Mouse (Mus musculus): ENCODE results near the gene Nr2f6. TPM values are rescaled to one million over a fixed set of nuclear protein-coding genes. Genes with fewer than 3 reads are reported as not detected.

Gene Nr2f6
- polyA plus RNA-seq, 1 experiment from 2014 or later, result 28.6 TPM

DNA sequence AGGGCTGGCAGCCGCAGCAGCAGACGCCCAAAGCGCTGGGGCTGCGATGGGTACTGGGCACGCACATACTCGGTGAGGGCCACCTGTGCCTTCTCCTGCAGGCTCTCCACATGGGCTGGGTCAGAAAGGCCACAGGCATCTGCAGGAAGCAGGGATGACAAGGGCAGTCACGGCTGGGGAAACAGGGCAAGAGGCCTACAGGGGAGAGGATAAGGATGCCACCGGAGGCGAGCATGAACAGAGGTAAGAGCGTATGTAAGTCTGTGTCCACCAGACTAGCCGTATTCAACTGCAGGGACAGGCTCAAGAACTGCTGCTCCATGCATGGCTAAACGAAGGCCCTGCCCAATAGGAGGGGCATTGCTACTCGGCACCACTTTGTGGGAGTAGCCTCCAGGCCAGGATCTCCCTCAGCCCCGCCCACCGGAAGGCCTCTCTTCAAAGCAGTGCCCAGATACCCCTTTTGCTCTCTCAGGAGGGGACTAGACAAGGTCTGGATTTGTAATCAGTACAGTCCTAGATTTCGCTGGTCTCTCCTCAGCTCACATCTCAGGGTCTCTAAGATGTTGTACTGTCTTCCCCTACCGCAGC, 7.0 kb downstream of the Nr2f6 start:
- 79% methylated on average over 17 of the region's 17 CpGs for WGBS
- H3K9ac ChIP-seq (replicated peaks), result no peak overlapping the region
- H3K4me2 ChIP-seq, result peak overlapping the region; percentile 77

DNA sequence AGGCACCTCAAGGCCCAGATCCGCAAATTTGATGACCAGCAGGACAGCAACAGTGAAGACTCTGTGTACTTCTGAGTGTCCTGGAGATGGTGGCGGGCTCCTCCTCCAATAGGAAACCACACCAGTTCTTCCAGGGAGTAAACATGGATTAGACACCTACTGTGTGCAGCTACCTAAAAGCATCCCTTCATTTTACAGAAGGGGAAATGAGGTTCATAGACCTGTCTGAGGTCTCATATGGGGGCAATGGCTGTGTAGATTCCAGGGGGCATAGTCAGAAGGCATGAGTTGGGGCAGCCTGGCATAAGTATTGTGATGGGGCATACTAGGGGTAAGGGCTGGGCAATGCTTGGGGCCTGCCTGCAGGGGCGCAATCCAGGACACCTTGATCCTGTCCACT, 8.8 kb downstream of the Nr2f6 start:
- Histone ChIP-seq H3K4me3 (replicated peaks) (no peak overlapping the region), H3K36me3 (peaks cover 37% of the 10 kb centered on the region), H3K9ac (replicated peaks) (no peak overlapping the region), H3K9me3 (replicated peaks) (no peaks in the 10 kb centered on the region), H3K4me1 (peaks cover 51% of the 10 kb centered on the region), H3K27me3 (replicated peaks) (no peaks in the 10 kb centered on the region), H3K4me2 (no peak overlapping the region), H3K27ac (replicated peaks) (no peak overlapping the region)
- WGBS, result 96% methylated on average over 3 of the region's 3 CpGs
- no peak for ATAC-seq (ENCODE audit: low FRiP score)

More for the DNA sequence above, 7.0 kb downstream of the Nr2f6 start:
- Histone ChIP-seq H3K4me1 (peaks cover 55% of the 10 kb centered on the region), H3K4me3 (replicated peaks) (no peak overlapping the region), H3K27ac (replicated peaks) (0 out of 2 replicates have a peak overlapping the region, but pooled peaks have one; percentile 81), H3K36me3 (peaks cover 24% of the 10 kb centered on the region), H3K27me3 (replicated peaks) (no peaks in the 10 kb centered on the region), H3K9me3 (replicated peaks) (no peaks in the 10 kb centered on the region)
- ATAC-seq (ENCODE audit: low FRiP score), result no peak

DNA sequence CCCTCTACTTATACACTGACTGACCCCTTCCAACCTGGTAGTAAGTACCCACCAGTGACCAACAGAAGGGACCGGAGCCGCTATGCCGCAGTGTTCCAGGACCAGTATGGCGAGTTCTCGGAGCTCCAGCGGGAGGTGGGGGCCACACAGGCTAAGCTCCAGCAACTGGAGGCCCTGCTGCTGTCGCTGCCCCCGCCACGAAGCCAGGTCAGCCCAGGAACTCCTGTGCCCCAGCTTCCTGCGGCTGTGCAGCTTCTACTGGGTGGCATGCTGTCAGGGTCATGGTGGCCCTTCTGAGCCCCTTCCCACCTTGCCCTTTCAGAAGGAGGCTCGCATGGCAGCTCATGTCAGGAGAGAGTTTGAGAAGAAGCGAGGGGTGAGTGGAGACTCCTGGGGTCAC, 9.3 kb downstream of the Nr2f6 start:
- Histone ChIP-seq H3K9ac (replicated peaks) (no peak overlapping the region), H3K9me3 (replicated peaks) (no peaks in the 10 kb centered on the region), H3K4me3 (replicated peaks) (no peak overlapping the region), H3K27ac (replicated peaks) (no peak overlapping the region), H3K36me3 (peaks cover 36% of the 10 kb centered on the region), H3K27me3 (replicated peaks) (no peaks in the 10 kb centered on the region), H3K4me1 (peaks cover 56% of the 10 kb centered on the region), H3K4me2 (no peak overlapping the region)
- WGBS, result 81% methylated on average over 12 of the region's 12 CpGs
- no peak for ATAC-seq (ENCODE audit: low FRiP score)

DNA sequence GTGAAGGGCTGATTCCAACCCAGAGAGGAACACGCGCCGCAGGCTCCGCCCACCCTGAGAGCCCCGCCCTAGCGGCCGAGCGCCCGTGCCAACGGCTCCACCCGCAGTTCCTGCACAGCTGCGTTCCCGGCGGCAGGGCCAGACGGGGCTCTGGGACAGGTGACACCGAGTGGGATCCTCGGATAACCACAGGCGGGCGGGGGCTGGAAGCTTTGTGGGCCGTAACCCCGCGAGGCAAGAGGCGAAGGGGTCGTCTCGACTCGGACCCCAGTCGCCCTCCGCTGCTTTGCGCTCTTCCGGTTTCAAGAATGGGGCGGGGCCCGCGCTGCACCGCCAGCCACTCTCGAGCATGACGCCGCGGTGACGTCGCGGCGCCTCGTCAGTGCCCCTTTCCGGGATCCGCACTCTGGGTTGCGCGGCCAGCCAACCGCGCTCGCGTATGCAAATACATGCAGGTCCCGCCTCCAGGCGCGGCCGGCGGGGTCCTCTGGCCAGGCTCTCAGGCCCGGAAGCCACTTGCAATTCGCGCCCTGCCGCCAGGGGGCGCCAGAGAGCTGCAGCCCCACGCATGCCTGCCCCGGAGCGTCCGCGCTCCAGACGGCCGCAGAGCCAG, 10.4 kb downstream of the Nr2f6 start, which contains the start of gene Ocel1:
TSS of gene Ocel1 (plus strand) at position 63 of the 613 bp plus-strand sequence.
- H3K4me1 ChIP-seq, result peaks cover 52% of the 10 kb centered on the region
- no peaks in the 10 kb centered on the region for H3K27me3 ChIP-seq (replicated peaks)
- peak; percentile 84 for ATAC-seq (ENCODE audit: low FRiP score)
- peak within 1 kb of the TSS; percentile 87 for H3K4me3 ChIP-seq (replicated peaks)
- H3K9me3 ChIP-seq (replicated peaks), result no peaks in the 10 kb centered on the region
- peak within 1 kb of the TSS; percentile 62 for H3K4me2 ChIP-seq
- WGBS, result 1% methylated on average over 68 of the region's 68 CpGs
- H3K27ac ChIP-seq (replicated peaks), result peak within 1 kb of the TSS; percentile 93
- H3K9ac ChIP-seq (replicated peaks), result peak within 1 kb of the TSS; percentile 72
- H3K36me3 ChIP-seq, result peaks cover 30% of the 10 kb centered on the region

DNA sequence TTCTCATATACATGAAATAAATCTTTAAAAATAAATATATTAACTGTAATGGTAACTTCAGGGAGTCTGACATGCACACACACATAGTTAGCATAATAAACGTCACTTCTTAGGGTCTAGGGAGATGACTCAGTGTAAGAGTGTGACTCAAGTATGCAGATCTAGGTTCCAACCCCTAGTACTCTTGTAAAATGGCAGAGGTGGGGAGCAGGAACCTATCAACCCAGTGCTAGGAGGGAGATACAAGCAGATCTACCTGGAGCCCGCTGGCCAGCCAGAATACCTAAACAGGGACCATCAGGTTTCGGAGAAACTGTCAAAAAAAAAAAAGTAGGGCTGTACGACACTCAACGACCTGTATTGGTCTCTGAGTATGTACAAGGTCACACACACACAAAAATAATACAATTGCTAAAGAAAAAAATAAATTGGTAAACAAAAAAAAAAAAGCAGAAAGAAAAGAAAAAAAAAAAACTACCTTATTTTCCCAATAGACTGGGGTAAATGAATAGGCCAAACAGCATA, 11.0 kb downstream of the Nr2f6 start:
- peaks cover 30% of the 10 kb centered on the region for H3K36me3 ChIP-seq
- H3K27ac ChIP-seq (replicated peaks), result peak overlapping the region; percentile 93
- 22% methylated on average over 5 of the region's 5 CpGs for WGBS
- peak overlapping the region; percentile 62 for H3K4me2 ChIP-seq
- no peak for ATAC-seq (ENCODE audit: low FRiP score)
- H3K4me1 ChIP-seq, result peaks cover 52% of the 10 kb centered on the region
- H3K9me3 ChIP-seq (replicated peaks), result no peaks in the 10 kb centered on the region
- peak overlapping the region; percentile 72 for H3K9ac ChIP-seq (replicated peaks)
- H3K4me3 ChIP-seq (replicated peaks), result peak overlapping the region; percentile 87
- no peaks in the 10 kb centered on the region for H3K27me3 ChIP-seq (replicated peaks)

DNA sequence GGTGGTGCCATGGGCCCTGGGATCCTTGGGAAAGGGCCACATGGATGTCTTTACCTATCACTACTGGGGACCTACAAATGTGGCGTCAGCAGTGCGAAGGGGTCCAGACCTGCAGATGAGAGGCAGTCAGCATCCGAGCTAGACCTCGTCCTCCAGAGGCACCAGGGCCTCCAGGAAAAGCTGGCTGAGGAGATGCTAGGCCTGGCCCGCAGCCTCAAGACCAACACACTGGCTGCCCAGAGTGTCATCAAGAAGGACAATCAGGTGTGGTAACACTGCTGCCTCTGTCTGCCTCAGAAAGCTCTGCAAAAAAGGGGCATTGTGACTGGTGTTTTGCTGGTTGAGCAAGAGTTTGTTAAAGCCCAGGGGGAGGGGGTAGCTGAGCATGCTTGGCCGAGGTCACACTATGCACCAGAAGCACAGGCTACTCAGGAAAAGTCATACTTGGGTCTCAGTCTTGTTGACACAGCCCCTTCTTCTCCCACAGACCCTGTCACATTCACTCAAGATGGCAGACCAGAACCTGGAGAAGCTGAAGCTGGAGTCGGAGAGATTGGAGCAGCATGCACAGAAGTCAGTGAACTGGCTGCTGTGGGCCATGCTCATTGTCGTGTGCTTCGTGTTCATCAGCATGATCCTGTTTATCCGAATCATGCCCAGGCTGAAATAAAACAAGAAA, 12.6 kb downstream of the Nr2f6 start:
- 94% methylated on average over 10 of the region's 10 CpGs for WGBS
- no peak overlapping the region; the same call in 1 of the 2 replicates for H3K4me3 ChIP-seq (replicated peaks)
- no peak overlapping the region for H3K4me2 ChIP-seq
- peaks cover 24% of the 10 kb centered on the region for H3K36me3 ChIP-seq
- H3K27ac ChIP-seq (replicated peaks), result no peak overlapping the region
- no peaks in the 10 kb centered on the region for H3K9me3 ChIP-seq (replicated peaks)
- H3K9ac ChIP-seq (replicated peaks), result no peak overlapping the region
- H3K27me3 ChIP-seq (replicated peaks), result no peaks in the 10 kb centered on the region
- peaks cover 41% of the 10 kb centered on the region for H3K4me1 ChIP-seq
- no peak for ATAC-seq (ENCODE audit: low FRiP score)

DNA sequence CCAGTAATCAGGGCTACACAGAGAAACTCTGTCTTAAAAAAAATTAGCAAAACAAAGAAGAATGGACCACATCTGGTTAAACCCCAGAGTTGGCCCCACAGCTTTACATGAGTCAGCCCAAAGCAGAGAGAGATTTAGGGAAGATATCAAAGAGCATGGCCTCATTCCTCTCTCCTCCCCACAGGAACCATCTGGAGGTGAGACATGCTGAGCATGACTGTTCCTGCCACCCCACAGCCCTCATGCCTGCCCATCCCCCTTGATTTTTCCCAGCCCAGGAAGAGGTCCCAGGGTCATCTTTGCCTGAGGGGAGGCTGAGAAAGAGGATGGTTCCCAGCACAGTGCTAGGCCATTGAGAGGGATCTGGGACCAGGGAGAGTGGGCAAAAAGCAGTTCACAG, 13.4 kb downstream of the Nr2f6 start:
- peak overlapping the region; percentile 89; the same call in 1 of the 2 replicates for H3K4me2 ChIP-seq

DNA sequence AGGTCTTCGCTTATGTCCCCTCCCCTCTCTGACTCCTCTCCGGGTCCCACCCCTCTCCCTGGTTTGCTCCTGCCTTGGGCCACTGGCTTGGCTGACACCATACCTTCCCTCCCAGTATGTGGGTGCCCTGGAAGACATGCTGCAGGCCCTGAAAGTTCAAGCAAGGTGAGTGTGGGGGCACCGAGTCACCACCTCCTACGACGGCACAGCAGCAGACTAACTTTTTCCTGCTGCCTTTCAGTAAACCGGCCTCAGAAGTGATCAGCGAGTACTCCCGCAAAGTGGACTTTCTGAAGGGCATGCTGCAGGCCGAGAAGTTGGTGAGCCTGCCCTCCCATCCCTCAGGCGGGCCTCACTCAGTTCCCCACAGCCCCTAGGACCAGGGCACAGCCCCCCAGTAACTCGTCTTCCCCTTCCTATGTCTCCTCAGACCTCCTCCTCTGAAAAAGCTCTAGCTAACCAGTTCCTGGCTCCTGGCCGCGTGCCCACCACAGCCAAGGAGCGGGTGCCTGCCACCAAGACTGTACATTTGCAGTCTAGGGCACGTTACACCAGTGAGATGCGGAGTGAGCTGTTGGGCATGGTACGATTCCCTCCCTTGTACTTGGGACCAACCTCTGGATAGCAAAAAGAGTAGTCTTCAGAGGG, 14.1 kb downstream of the Nr2f6 start:
- Histone ChIP-seq H3K36me3 (peaks cover 17% of the 10 kb centered on the region), H3K27ac (replicated peaks) (peak overlapping the region; percentile 98), H3K27me3 (replicated peaks) (no peaks in the 10 kb centered on the region), H3K4me3 (replicated peaks) (peak overlapping the region; percentile 65), H3K4me1 (peaks cover 41% of the 10 kb centered on the region), H3K9me3 (replicated peaks) (no peaks in the 10 kb centered on the region), H3K9ac (replicated peaks) (peak overlapping the region; percentile 61), H3K4me2 (peak overlapping the region; percentile 89)
- WGBS, result 51% methylated on average over 17 of the region's 17 CpGs
- no peak for ATAC-seq (ENCODE audit: low FRiP score)

More for the DNA sequence above, 13.4 kb downstream of the Nr2f6 start:
- H3K4me1 ChIP-seq, result peaks cover 41% of the 10 kb centered on the region
- no peaks in the 10 kb centered on the region for H3K27me3 ChIP-seq (replicated peaks)
- H3K9ac ChIP-seq (replicated peaks), result no peak overlapping the region; the same call in 1 of the 2 replicates
- peaks cover 17% of the 10 kb centered on the region for H3K36me3 ChIP-seq
- no peaks in the 10 kb centered on the region for H3K9me3 ChIP-seq (replicated peaks)
- peak overlapping the region; percentile 98; the same call in 1 of the 2 replicates for H3K27ac ChIP-seq (replicated peaks)
- peak overlapping the region; percentile 65; the same call in 1 of the 2 replicates for H3K4me3 ChIP-seq (replicated peaks)
- ATAC-seq (ENCODE audit: low FRiP score), result no peak

DNA sequence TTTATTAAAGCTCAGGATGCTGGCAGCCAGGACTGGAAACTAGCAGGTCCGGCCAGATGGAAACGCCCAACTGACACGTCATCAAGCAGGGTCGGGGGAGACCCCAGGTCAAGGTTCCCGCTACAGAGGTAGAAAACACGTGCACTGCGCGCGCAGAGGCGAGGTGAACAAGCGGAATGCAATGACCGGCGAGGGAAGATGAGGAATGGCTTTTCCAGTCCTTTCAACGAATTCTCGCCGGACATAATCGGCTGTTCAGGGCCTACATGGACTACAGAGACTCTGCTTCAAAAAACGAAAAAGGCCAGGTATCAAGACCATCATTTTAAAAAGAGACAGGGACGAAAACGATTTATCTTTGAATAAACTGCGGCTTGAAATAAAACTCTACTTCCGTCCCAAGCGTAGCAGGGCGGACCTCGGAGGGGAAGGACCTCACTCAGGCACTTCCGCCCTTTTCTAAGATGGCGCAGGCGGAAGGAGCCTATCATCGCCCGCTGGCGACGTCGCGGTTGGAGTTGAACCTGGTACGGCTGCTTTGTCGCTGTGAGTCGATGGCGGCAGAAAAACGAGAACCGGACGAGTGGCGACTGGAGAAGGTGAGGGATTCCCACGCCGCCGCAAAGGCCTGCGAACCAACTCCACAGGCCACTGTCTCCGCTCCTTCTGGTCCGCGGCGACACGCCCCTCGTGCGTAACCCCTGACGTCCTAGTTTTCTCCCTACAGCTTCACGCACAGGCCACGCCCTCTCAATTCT, 14.8 kb downstream of the Nr2f6 start, which contains the start of gene Use1:
TSS of gene Use1 (plus strand) at position 78 of the 758 bp plus-strand sequence.
- peak within 1 kb of the TSS; percentile 98 for H3K27ac ChIP-seq (replicated peaks)
- ATAC-seq (ENCODE audit: low FRiP score), result peak; percentile 83

DNA sequence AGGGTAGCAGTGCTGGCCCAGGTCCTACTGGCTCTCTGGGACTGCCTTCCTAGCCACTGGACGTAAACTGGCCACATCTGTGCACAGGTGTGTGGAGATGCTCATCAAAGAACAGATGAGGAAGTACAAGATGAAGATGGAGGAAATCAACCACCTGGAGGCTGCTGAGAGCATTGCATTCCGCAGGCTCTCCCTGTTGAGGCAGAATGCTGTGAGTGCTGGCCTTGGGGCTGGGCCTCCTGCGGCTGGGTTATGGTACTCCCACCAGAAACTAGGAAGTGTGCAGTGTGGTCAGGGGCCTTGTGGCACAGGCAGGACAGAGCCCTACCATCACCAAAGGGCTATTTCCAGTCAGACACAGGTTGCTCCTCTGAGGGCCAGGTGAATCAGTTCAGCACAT, 23.7 kb downstream of the Nr2f6 start:
- Histone ChIP-seq H3K9ac (replicated peaks) (no peak overlapping the region), H3K9me3 (replicated peaks) (no peaks in the 10 kb centered on the region), H3K4me3 (replicated peaks) (no peak overlapping the region), H3K27me3 (replicated peaks) (no peaks in the 10 kb centered on the region), H3K4me1 (no peaks in the 10 kb centered on the region), H3K27ac (replicated peaks) (no peak overlapping the region), H3K36me3 (peaks cover 82% of the 10 kb centered on the region), H3K4me2 (no peak overlapping the region)
- WGBS, result 97% methylated on average over 3 of the region's 3 CpGs
- no peak for ATAC-seq (ENCODE audit: low FRiP score)

More for the DNA sequence above, 14.8 kb downstream of the Nr2f6 start, which contains the start of gene Use1:
- no peaks in the 10 kb centered on the region for H3K27me3 ChIP-seq (replicated peaks)
- peaks cover 17% of the 10 kb centered on the region for H3K36me3 ChIP-seq
- H3K9me3 ChIP-seq (replicated peaks), result no peaks in the 10 kb centered on the region
- peak within 1 kb of the TSS; percentile 61 for H3K9ac ChIP-seq (replicated peaks)
- WGBS, result under 1% methylated on average over 56 of the region's 56 CpGs
- H3K4me3 ChIP-seq (replicated peaks), result peak within 1 kb of the TSS; percentile 65
- H3K4me1 ChIP-seq, result peaks cover 41% of the 10 kb centered on the region
- H3K4me2 ChIP-seq, result peak within 1 kb of the TSS; percentile 89

DNA sequence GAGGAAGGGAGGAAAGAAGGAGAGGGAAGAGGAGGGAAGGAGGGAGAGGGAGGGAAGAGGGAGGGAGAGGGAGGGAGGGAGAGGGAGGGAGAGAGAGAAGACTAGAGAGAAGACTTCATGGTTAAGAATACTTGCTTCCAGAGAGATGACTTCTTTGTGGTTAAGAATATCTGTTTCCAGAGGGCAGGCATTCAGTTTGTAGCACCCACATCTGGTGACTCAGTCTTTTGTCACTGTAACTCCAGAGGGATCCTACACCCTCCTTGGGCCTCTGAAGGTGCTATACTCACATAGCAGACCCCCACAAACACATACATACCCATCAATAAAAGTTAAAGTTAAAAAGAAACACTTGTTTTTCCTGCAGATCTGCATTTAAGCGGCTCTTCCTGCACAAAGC, 30.2 kb downstream of the Nr2f6 start:
- no peaks in the 10 kb centered on the region for H3K9me3 ChIP-seq (replicated peaks)
- no peak overlapping the region for H3K27ac ChIP-seq (replicated peaks)
- no peak overlapping the region for H3K9ac ChIP-seq (replicated peaks)
- H3K36me3 ChIP-seq, result peaks cover 95% of the 10 kb centered on the region
- ATAC-seq (ENCODE audit: low FRiP score), result no peak
- 97% methylated on average over 1 of the region's 1 CpGs for WGBS
- no peak overlapping the region for H3K4me3 ChIP-seq (replicated peaks)
- no peaks in the 10 kb centered on the region for H3K27me3 ChIP-seq (replicated peaks)
- H3K4me2 ChIP-seq, result no peak overlapping the region
- H3K4me1 ChIP-seq, result no peaks in the 10 kb centered on the region

Measured in neural tube, embryonic 15.5 days (tissue).